Mouse (Mus musculus): Measurements from ENCODE around the gene BC049762. TPM values are rescaled to one million over a fixed set of nuclear protein-coding genes. Genes with fewer than 3 reads are reported as not detected.

The BC049762 gene
- polyA plus RNA-seq, 1 experiment from 2014 or later: 0.28 TPM

DNA sequence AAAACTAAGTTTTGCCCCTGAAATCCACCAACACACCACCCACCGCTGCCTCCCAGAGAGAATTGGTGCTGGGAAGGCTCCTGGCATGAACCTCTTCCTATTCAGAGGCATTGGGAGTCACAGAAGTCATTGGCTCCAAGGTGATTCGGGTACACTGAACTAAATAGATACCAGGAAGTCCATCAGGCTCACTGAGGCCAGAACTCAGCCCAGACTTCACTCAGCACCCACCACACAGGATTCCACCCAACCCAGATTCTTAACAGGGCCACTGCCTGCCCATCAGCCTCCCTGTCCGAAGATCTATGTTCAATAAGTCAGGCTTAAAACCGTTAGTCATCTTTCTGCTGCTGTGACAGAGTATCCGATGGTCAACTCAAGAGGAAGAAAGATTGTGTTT is 51.4 kb downstream of the BC049762 start:
- WGBS: 89% methylated on average over 5 of the region's 5 CpGs
- Histone ChIP-seq H3K36me3 (no peaks in the 10 kb centered on the region), H3K9me3 (no peaks in the 10 kb centered on the region), H3K27ac (no peak overlapping the region), H3K4me3 (no peak overlapping the region), H3K27me3 (no peaks in the 10 kb centered on the region), H3K9ac (no peak overlapping the region), H3K4me1 (no peaks in the 10 kb centered on the region), H3K4me2 (no peak overlapping the region)
- ATAC-seq (ENCODE audit: insufficient number of reproducible peaks, insufficient read depth, low FRiP score, low TSS enrichment, low read depth): no peak

DNA sequence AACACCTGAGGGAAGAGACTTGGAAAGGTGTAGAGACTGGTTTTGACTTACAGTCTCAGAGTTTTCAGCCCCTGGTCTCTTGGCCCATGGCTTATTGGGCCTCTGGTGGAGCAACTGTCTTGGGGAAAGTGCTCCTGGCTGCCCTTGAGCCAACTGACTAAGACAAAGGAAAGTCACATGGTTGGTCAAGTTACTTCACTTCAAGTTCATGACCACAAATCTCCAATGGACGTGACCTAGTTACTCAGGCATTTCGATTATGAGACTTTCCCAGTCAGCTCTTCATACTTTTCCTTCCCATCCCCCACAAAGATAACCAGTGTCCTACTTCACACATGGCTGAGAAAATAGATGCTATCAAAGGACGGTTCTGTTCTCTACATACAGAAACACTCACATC is 55.1 kb downstream of the BC049762 start:
- Histone ChIP-seq H3K4me2 (no peak overlapping the region), H3K9me3 (no peaks in the 10 kb centered on the region), H3K4me1 (no peaks in the 10 kb centered on the region), H3K27me3 (no peaks in the 10 kb centered on the region), H3K9ac (no peak overlapping the region), H3K4me3 (no peak overlapping the region), H3K27ac (no peak overlapping the region), H3K36me3 (no peaks in the 10 kb centered on the region)
- 86% methylated on average over 3 of the region's 3 CpGs for WGBS
- no peak for ATAC-seq (ENCODE audit: insufficient number of reproducible peaks, insufficient read depth, low FRiP score, low TSS enrichment, low read depth)

Other genes with a start within 250 kb of the BC049762 start
- gene Olfr54, start 248.8 kb downstream of the BC049762 start, polyA plus RNA-seq (2015; fragmentation: Nextera tagmentation; extraction: Ambion mirVana): not detected in 2 replicates
- not detected in 2 replicates for gene Olfr1375, start 214.9 kb downstream of the BC049762 start, polyA plus RNA-seq (2015; fragmentation: Nextera tagmentation; extraction: Ambion mirVana)
- gene Zfp354a, start 203.8 kb downstream of the BC049762 start, polyA plus RNA-seq (2015; fragmentation: Nextera tagmentation; extraction: Ambion mirVana): 8.7 and 11.8 TPM in 2 replicates
- gene Gm12569, start 42.6 kb downstream of the BC049762 start, polyA plus RNA-seq (2015; fragmentation: Nextera tagmentation; extraction: Ambion mirVana): not detected in 2 replicates
- gene Clk4, start 1.3 kb downstream of the BC049762 start, polyA plus RNA-seq (2015; fragmentation: Nextera tagmentation; extraction: Ambion mirVana): 138 and 161 TPM in 2 replicates
- 20.2 and 28.2 TPM in 2 replicates for gene Col23a1, start 26.9 kb upstream of the BC049762 start, polyA plus RNA-seq (2015; fragmentation: Nextera tagmentation; extraction: Ambion mirVana)

Measured in embryonic facial prominence, embryonic 13.5 days (tissue).